Mouse (Mus musculus) embryonic facial prominence, embryonic 13.5 days (tissue): ENCODE results near the gene Cnpy4. TPM values are rescaled to one million over a fixed set of nuclear protein-coding genes. Genes with fewer than 3 reads are reported as not detected.

ENCODE experiments used
- ATAC-seq: fragments of 200-750 bp; cut with Nextera tagmentation; 2 replicates; pipeline ENCODE4 v1.8.0; 2017; ENCODE audit warnings: low read depth; ENCODE audit not compliant: insufficient number of reproducible peaks, insufficient read depth, low FRiP score, low TSS enrichment
- H3K27ac ChIP-seq: fragments of 300-500 bp; sonication (generic); 2 replicates; pipeline ENCODE4 v1.5.1; 2015; ENCODE audit warnings: moderate library complexity, mild to moderate bottlenecking, inconsistent platforms
- H3K27me3 ChIP-seq: fragments of 300-500 bp; sonication (generic); 2 replicates; pipeline ENCODE4 v1.6.1; 2015; ENCODE audit warnings: mild to moderate bottlenecking, inconsistent platforms
- H3K36me3 ChIP-seq: fragments of 300-500 bp; sonication (generic); 2 replicates; pipeline ENCODE4 v1.6.1; 2015; ENCODE audit warnings: mild to moderate bottlenecking, inconsistent platforms
- H3K4me1 ChIP-seq: fragments of 300-500 bp; sonication (generic); 2 replicates; pipeline ENCODE4 v1.6.1; 2015; ENCODE audit warnings: inconsistent platforms
- H3K4me2 ChIP-seq: fragments of 300-500 bp; sonication (generic); 2 replicates; pipeline ENCODE4 v1.6.1; 2015; ENCODE audit warnings: moderate library complexity, mild to moderate bottlenecking, inconsistent platforms
- H3K4me3 ChIP-seq: fragments of 300-500 bp; sonication (generic); 2 replicates; pipeline ENCODE4 v1.5.1; 2015; ENCODE audit warnings: mild to moderate bottlenecking, inconsistent platforms
- H3K9ac ChIP-seq: fragments of 300-500 bp; sonication (generic); 2 replicates; pipeline ENCODE4 v1.6.1; 2015; ENCODE audit warnings: mild to moderate bottlenecking, inconsistent platforms
- H3K9me3 ChIP-seq: fragments of 300-500 bp; sonication (generic); 2 replicates; pipeline ENCODE4 v1.6.1; 2016; ENCODE audit warnings: inconsistent platforms
- WGBS: fragments of 180-500 bp; shearing (Covaris S2); methylation state at CpG from one replicate; pipeline ENCODE4 v1.1.7; 2015; ENCODE audit warnings: mixed read lengths; 5-methylcytosine and 5-hydroxymethylcytosine counted together
- polyA plus RNA-seq: library from polyadenylated mRNA; unstranded; fragments of >200 nt; fragmentation: Nextera tagmentation; extraction: Ambion mirVana; gene quantifications from 2 replicates; pipeline ENCODE4 v1.2.1, GENCODE M21; 2015

The Cnpy4 gene
- polyA plus RNA-seq, 1 experiment from 2014 or later = 69.8 TPM

DNA sequence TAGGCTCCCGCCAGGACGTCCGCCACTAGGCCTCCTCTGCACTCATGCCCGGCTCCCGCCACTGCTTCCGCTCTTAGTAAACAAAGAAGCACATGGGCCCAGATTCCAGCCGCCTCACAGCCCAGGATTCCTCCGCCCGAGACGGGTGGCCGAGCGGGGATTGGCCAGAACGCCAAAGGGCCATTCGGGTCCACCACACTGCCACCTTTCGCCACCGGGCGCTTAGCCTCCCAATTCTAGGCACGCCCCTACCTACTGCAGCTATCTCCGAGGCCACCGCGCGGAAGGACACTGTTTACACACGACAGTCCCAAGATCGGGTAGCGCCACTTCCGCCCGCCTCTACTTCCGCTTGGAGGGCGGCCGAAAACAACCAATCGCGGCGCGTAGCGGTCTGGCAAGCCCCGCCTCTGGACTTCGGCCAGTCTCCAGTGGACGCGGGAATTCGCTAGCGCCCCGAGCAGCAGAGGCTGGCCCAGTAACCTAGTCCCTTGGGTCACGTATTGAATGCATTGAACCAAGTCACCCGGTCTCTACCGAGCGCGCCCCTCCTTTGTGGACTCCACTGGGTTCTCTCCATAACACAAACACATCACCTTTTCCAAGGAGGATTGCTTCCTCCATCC lies 16.2 kb upstream of the Cnpy4 start:
- Histone ChIP-seq H3K9me3 (no peaks in the 10 kb centered on the region), H3K4me2 (peak overlapping the region; percentile 83), H3K27ac (peak overlapping the region; percentile 95), H3K9ac (peak overlapping the region; percentile 83), H3K36me3 (peaks cover 58% of the 10 kb centered on the region), H3K27me3 (no peaks in the 10 kb centered on the region), H3K4me3 (peak overlapping the region; percentile 76), H3K4me1 (peaks cover 30% of the 10 kb centered on the region)
- WGBS = under 1% methylated on average over 47 of the region's 47 CpGs
- ATAC-seq = peak; percentile 81

DNA sequence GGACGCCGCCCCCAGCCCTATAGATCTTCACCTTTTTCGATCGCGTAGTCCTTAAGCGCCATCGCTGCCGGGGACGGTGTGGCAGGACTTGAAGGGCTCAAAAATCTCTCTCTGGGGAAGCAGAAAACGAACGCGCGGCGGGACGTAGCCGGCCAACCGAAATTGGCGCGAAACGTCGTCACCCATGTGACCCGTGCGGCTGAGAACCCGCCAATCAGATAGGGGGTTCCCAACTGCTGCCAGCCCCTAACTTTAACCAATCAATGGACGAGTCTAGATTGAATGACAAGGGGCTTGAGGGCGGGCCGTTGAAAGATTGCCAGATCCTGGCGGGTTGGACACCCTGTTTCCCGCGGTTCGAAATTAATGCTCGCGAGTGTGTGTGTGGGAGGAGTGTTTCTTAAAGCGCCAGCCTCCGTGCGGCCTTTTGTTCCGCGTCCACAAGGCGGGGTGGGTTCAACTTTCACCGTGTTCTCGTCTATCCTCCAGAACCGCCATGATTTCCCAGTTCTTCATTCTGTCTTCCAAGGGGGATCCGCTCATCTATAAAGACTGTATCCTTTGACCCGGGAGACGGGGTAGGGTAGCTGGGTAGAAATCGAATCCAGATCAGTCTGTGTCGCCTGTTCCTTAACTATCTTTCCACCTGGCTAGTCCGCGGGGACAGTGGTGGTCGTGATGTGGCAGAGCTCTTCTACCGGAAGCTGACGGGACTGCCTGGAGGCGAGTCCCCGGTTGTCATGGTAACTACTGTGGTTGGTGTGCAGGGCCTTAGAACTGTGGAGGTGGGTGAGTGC lies 15.4 kb upstream of the Cnpy4 start, which contains the start of the genes Ap4m1 and Mcm7:
Gene Ap4m1, plus strand, starts transcription at position 308 of the 797 bp plus-strand sequence.
Gene Mcm7, minus strand, starts transcription at position 728 of the 797 bp plus-strand sequence.
- peak within 1 kb of the TSS; percentile 83 for H3K4me2 ChIP-seq
- peak within 1 kb of the TSS; percentile 83 for H3K9ac ChIP-seq
- H3K36me3 ChIP-seq = peaks cover 56% of the 10 kb centered on the region
- peak; percentile 89 for ATAC-seq
- WGBS = under 1% methylated on average over 54 of the region's 54 CpGs
- peak within 1 kb of the TSS; percentile 95 for H3K27ac ChIP-seq
- no peaks in the 10 kb centered on the region for H3K9me3 ChIP-seq
- peaks cover 26% of the 10 kb centered on the region for H3K4me1 ChIP-seq
- H3K27me3 ChIP-seq = no peaks in the 10 kb centered on the region
- H3K4me3 ChIP-seq = peak within 1 kb of the TSS; percentile 76

DNA sequence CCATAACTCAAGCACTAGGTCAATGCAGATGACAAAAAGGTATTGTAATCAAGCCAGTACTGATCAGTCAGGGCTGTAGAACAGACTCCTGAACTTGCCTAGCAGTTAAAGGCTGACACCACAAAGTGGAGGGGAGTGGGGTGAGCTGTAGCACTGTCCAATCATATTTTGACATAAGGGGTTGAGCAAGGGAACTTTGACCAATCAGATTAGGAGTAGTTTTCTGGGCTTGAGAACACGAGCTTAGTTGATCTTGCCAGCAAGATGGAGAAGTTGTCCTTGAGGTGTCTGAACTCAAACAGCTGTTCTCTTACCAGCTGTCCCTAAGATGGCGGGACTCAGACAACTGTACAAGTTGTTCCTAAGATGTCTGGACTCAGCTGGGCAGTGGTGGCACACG lies 14.1 kb upstream of the Cnpy4 start:
- H3K4me3 ChIP-seq = peak overlapping the region; percentile 76

DNA sequence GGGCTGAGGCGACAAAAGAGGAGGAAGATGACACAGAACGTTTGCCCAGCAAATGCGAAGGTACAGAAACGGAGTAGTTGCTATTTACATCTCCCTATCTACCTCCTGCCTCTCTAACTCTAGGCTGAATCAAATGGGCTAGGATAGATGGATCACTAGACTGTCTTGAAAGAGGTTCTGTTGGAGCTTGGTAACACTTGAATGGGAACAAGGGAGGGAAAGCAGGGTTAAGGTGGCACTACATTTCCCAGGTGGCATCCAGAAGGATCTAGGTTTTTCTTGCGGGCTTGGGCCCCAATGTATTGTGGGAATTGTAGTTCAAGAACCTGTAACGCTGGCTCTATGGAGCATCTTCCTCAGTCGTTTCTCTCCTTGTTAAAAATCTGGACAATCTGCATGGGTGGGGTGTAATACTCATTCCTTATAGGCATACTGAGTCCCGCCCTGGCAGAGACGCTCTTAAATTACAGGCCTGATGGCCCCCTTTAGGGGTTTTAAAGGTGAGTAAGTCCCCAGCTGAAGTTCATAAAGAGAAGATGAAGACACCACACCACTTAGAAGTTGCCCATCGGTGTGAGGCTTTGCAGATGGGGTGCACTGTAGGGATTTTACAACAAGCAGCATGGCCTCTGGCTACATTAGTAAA lies 499 bp downstream of the Cnpy4 start:
- Histone ChIP-seq H3K9me3 (no peaks in the 10 kb centered on the region), H3K9ac (peak overlapping the region; percentile 81), H3K4me1 (peaks cover 17% of the 10 kb centered on the region; the same call in 1 of the 2 replicates), H3K4me3 (peak overlapping the region; percentile 79), H3K4me2 (peak overlapping the region; percentile 78), H3K36me3 (peaks cover 44% of the 10 kb centered on the region), H3K27ac (peak overlapping the region; percentile 78), H3K27me3 (no peaks in the 10 kb centered on the region)
- ATAC-seq = peak; percentile 87
- under 1% methylated on average over 10 of the region's 10 CpGs for WGBS

More for the DNA sequence above, 14.1 kb upstream of the Cnpy4 start:
- Histone ChIP-seq H3K4me1 (peaks cover 26% of the 10 kb centered on the region), H3K27me3 (no peaks in the 10 kb centered on the region), H3K9me3 (no peaks in the 10 kb centered on the region), H3K9ac (no peak overlapping the region; the same call in 1 of the 2 replicates), H3K36me3 (peaks cover 56% of the 10 kb centered on the region), H3K4me2 (peak overlapping the region; percentile 83), H3K27ac (no peak overlapping the region)
- ATAC-seq = no peak
- WGBS = 72% methylated on average over 3 of the region's 3 CpGs

DNA sequence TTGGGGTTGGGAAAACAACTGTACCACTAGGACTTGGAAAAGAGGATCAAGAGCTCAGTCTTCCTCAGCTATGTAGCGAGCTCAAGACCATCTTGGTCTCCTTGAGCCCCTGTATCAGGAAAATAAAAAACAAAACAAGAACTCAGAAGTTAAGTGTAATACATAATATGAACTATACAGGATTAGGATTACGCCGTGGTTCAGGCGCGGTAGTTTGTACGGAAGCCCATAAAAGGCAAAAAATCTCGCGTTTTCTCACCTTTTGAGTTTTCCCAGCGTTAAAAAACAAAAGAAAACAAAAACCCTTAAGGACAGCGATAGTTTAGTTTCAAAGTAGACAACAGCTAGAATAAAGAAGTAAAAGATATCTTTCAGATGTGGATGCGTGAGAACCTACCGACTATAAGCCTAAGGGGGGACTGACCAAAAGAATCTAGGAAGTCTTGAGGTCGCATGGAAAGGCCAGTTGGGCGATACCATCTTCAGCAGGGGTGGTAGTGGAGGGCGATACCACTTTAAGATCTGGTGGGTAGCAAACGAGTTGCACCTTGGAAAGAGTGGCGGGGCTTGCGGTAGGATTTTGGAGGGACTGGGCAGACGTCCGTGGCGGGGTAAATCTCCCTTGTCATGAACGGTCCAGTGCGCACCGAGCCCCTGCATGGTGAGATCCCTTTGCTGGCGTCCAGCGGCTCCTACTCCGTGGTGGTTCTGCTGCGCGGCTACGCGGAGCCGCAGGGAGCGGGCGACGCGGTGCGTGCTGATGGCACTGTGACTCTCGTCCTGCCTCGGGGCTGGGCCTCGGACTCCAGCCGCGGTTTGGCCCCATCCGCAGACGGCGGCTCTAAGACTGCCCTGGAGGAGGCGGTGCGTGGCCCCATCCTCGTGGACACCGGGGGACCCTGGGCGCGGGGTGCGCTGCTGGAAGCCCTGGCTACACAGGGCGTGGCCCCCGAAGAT lies 6.8 kb downstream of the Cnpy4 start, which contains the start of gene Mblac1:
Gene Mblac1, plus strand, starts transcription at position 544 of the 957 bp plus-strand sequence.
- Histone ChIP-seq H3K9me3 (no peaks in the 10 kb centered on the region), H3K36me3 (peaks cover 34% of the 10 kb centered on the region), H3K27ac (peak within 1 kb of the TSS; percentile 78), H3K9ac (peak within 1 kb of the TSS; percentile 92), H3K4me1 (peaks cover 6% of the 10 kb centered on the region), H3K27me3 (no peaks in the 10 kb centered on the region), H3K4me3 (peak within 1 kb of the TSS; percentile 73), H3K4me2 (peak within 1 kb of the TSS; percentile 96)
- WGBS = 7% methylated on average over 54 of the region's 54 CpGs
- ATAC-seq = peak; percentile 76

DNA sequence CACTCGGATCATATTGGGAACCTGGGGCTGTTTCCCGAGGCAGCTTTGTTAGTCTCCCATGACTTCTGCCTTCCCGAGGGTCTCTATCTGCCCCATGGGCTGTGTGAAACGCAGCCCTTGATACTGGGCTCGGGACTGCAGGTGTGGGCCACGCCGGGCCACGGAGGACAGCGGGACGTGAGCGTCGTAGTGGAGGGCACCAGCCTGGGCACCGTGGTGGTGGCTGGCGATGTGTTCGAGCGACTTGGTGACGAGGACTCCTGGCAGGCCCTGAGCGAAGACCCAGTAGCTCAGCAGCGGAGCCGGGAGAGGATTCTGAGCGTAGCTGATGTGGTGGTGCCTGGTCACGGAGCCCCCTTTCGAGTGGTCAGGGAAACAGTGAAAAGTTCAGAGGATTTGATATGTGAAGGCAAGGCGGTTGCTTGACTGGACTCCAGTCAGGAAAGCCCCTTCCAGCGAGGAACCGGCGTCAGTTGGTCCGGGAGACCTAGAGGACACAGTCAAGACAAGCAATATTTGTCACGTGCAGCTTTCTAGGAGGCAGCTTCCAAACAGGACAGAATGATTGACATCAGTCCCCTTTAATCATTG lies 7.6 kb downstream of the Cnpy4 start:
- H3K4me3 ChIP-seq = peak overlapping the region; percentile 73
- no peaks in the 10 kb centered on the region for H3K9me3 ChIP-seq
- peak overlapping the region; percentile 78 for H3K27ac ChIP-seq
- 2% methylated on average over 29 of the region's 29 CpGs for WGBS
- peaks cover 33% of the 10 kb centered on the region for H3K36me3 ChIP-seq
- H3K4me2 ChIP-seq = peak overlapping the region; percentile 96
- peaks cover 6% of the 10 kb centered on the region for H3K4me1 ChIP-seq
- H3K9ac ChIP-seq = peak overlapping the region; percentile 92
- no peaks in the 10 kb centered on the region for H3K27me3 ChIP-seq
- ATAC-seq = peak; percentile 43; the same call in 1 of the 2 replicates

DNA sequence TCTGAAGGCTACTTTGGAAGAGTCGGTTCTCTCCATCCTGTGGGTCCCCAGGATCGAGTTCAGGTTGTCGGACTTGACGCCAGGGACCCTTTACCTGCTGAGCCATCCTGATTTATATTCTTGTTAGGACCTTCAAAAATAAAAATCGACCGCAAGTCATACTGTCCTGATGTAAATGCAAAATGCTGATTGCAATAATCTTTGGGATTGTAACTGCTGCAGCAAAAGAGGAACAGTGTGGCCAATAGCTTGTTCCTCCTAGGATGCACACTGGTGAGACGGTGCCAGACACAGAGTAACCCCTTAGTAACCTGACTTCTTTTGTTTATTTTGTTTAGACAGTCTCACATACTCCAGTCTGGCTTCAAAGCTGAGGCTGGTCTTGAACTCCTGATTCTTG lies 8.2 kb downstream of the Cnpy4 start:
- no peak for ATAC-seq
- peaks cover 6% of the 10 kb centered on the region for H3K4me1 ChIP-seq
- peak overlapping the region; percentile 73 for H3K4me3 ChIP-seq
- WGBS = 75% methylated on average over 7 of the region's 7 CpGs
- H3K36me3 ChIP-seq = peaks cover 27% of the 10 kb centered on the region
- peak overlapping the region; percentile 96 for H3K4me2 ChIP-seq
- H3K9ac ChIP-seq = peak overlapping the region; percentile 92
- H3K9me3 ChIP-seq = no peaks in the 10 kb centered on the region
- H3K27me3 ChIP-seq = no peaks in the 10 kb centered on the region
- H3K27ac ChIP-seq = no peak overlapping the region

DNA sequence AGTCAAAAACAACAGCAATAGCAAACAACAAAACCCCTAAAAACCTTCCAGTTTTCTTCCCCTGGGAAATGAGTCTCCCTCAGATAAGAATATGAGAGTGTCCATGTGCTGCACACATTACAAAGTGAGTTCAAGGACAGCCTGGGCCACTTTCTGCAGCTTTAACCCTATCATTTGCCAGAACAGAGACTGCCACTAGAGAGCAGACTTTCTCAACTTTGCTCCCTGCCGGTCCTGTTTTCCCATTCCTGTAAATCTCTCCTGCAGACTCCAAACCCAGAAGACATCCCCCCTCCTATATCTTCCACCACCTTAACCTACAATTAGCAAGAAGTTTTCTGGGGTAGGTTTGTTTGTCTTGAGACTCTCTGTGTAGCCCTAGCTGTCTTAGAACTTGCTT lies 12.3 kb downstream of the Cnpy4 start:
- H3K9ac ChIP-seq = no peak overlapping the region
- H3K36me3 ChIP-seq = no peaks in the 10 kb centered on the region
- 0% methylated on average over 1 of the region's 1 CpGs for WGBS
- H3K9me3 ChIP-seq = no peaks in the 10 kb centered on the region
- no peak for ATAC-seq
- H3K27me3 ChIP-seq = no peaks in the 10 kb centered on the region
- H3K4me3 ChIP-seq = no peak overlapping the region
- H3K4me1 ChIP-seq = peaks cover 6% of the 10 kb centered on the region
- H3K4me2 ChIP-seq = no peak overlapping the region
- H3K27ac ChIP-seq = no peak overlapping the region

DNA sequence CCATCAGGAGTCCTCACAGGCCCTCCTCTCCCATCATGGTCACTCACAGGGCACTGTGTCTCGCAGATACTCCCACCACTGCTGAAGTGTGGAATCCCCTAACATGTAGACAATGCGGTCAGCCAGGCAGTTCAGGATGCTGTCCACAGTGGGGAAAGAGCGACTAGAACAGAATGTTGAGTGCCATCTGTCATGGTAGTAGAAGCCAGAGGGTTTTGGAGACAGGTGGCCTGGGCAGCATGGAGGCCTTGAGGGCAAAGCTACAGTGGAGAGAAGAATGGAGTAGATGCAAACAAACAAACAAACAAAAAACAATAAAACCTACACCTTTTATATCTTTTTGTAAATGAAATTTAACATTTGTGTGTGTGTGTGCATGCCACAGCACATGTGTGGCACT lies 14.8 kb downstream of the Cnpy4 start:
- no peak for ATAC-seq
- Histone ChIP-seq H3K9me3 (no peaks in the 10 kb centered on the region), H3K27ac (no peak overlapping the region), H3K36me3 (no peaks in the 10 kb centered on the region), H3K4me1 (no peaks in the 10 kb centered on the region), H3K27me3 (no peaks in the 10 kb centered on the region), H3K9ac (no peak overlapping the region), H3K4me2 (no peak overlapping the region), H3K4me3 (no peak overlapping the region)
- 92% methylated on average over 3 of the region's 3 CpGs for WGBS

DNA sequence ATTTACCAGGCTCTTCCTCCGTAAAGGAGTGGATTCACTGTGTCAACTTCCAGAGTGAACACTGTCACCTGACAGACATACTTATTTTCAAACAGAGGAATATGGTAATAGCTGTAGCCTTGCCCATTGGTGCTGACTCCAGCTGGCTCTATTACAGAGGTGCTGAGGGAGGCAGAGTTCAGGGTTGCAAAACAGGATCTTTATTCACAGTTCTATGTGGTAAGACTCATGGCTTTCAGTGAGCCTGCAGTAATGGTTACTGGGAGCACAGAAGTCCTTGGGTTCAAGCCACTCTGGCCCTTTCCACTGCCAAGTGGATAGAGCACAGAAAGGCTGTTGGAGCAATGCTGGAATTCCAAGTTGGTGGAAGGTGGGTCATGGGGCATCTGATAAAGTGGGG lies 20.0 kb downstream of the Cnpy4 start:
- ATAC-seq = no peak

More for the DNA sequence above, 20.0 kb downstream of the Cnpy4 start:
- H3K27me3 ChIP-seq = no peaks in the 10 kb centered on the region
- no peaks in the 10 kb centered on the region for H3K36me3 ChIP-seq
- H3K9ac ChIP-seq = no peak overlapping the region
- H3K27ac ChIP-seq = no peak overlapping the region
- 80% methylated on average over 1 of the region's 1 CpGs for WGBS
- no peak overlapping the region for H3K4me2 ChIP-seq
- no peaks in the 10 kb centered on the region for H3K4me1 ChIP-seq
- no peak overlapping the region for H3K4me3 ChIP-seq
- H3K9me3 ChIP-seq = peaks cover 7% of the 10 kb centered on the region; the same call in 1 of the 2 replicates
